Mouse (Mus musculus): ENCODE measurements around the gene Mbnl2. TPM values are rescaled to one million over a fixed set of nuclear protein-coding genes. Genes with fewer than 3 reads are reported as not detected.
"Not testable (repeated sequence)": the region's sequence is repeated elsewhere in the genome, so short reads cannot be mapped to it uniquely, and the experiment has no call there.

Mbnl2 gene
- polyA plus RNA-seq, 1 experiment from 2014 or later: 17.9 TPM

GRCm38 (mm10) chr14:120353211-120353610, 77.7 kb downstream of the Mbnl2 start:
- H3K27me3 ChIP-seq (ENCODE audit: control insufficient read depth, insufficient read depth, low read length): no peaks in the 10 kb centered on the region
- 70% methylated on average over 11 of the region's 11 CpGs for WGBS

DNA sequence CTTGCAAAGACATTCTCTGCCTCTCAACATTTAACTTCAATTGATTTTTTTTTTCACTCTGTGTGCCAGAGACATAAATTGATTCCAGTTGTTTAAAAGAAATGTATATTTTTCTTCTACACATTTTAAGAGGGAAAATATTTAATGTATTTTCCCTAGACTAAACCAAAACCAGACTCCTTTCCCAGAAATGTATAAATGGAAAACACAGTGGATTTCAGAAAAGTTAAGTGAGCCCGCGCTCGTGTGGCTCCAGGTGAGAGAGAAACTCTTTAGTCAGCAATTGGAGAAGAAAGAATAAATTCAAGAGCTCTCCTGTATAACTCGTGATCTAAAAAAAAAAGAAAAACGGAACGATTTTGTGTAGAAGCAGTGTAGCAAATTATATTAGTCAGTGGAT, 79.1 kb downstream of the Mbnl2 start:
- no peak overlapping the region for H3K9ac ChIP-seq (replicated peaks; ENCODE audit: low read depth, low read length)

More at GRCm38 (mm10) chr14:120353211-120353610, 77.7 kb downstream of the Mbnl2 start:
- Histone ChIP-seq H3K9ac (replicated peaks; ENCODE audit: low read depth, low read length) (no peak overlapping the region), H3K4me2 (ENCODE audit: low read depth, low read length) (no peak overlapping the region), H3K36me3 (ENCODE audit: control insufficient read depth, insufficient read depth, low read length) (no peaks in the 10 kb centered on the region), H3K9me3 (ENCODE audit: control insufficient read depth, low read length) (no peaks in the 10 kb centered on the region), H3K27ac (ENCODE audit: low read depth, low read length) (no peak overlapping the region), H3K4me1 (ENCODE audit: control insufficient read depth, insufficient read depth, low read length) (peaks cover 7% of the 10 kb centered on the region), H3K4me3 (ENCODE audit: low read depth, low read length) (no peak overlapping the region)
- no peak for ATAC-seq (ENCODE audit: low read depth)

DNA sequence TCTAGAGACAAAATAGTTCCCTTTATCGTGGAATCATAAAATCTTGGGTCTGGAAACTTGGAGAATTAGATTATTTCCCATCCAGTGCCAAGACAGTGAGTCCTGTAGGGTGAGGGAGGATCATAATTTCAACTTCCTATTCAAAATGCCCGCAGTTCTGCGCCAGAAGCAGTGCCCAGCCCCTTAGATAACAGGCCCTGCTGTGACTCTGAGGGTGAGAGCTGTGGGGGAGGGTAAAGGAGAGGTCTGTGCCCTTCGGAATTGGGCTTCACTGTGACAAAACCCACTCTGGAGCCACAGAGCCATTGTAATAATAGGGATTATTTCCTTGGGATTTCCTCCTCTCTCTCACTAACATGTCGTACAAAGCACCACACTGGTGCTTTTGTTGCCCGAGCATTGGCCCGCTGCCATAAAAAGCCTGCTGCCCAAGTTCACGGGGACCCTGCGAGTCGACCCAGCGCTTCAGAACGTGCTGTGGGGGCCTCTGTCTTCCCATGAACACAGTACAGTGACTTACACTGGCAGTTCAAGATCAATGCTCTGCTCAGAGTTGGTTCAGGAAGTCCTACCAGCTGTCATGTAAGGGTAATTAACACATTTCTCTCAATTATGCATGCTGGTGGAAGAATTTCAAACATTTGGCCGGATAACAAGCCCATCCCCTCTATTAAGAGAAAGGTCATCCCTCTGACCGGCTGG, 79.7 kb downstream of the Mbnl2 start:
- ATAC-seq (ENCODE audit: low read depth): peak; percentile 90; the same call in 1 of the 2 replicates
- H3K9me3 ChIP-seq (ENCODE audit: control insufficient read depth, low read length): no peaks in the 10 kb centered on the region
- 9% methylated on average over 14 of the region's 14 CpGs for WGBS
- no peak overlapping the region for H3K9ac ChIP-seq (replicated peaks; ENCODE audit: low read depth, low read length)
- H3K4me3 ChIP-seq (ENCODE audit: low read depth, low read length): no peak overlapping the region
- H3K36me3 ChIP-seq (ENCODE audit: control insufficient read depth, insufficient read depth, low read length): no peaks in the 10 kb centered on the region
- H3K4me2 ChIP-seq (ENCODE audit: low read depth, low read length): peak overlapping the region; percentile 2; the same call in 1 of the 2 replicates
- peaks cover 7% of the 10 kb centered on the region for H3K4me1 ChIP-seq (ENCODE audit: control insufficient read depth, insufficient read depth, low read length)
- peak overlapping the region; percentile 44; the same call in 1 of the 2 replicates for H3K27ac ChIP-seq (ENCODE audit: low read depth, low read length)
- H3K27me3 ChIP-seq (ENCODE audit: control insufficient read depth, insufficient read depth, low read length): no peaks in the 10 kb centered on the region

More for the DNA sequence above, 79.1 kb downstream of the Mbnl2 start:
- 71% methylated on average over 6 of the region's 6 CpGs for WGBS
- Histone ChIP-seq H3K4me3 (ENCODE audit: low read depth, low read length) (no peak overlapping the region), H3K4me1 (ENCODE audit: control insufficient read depth, insufficient read depth, low read length) (peaks cover 7% of the 10 kb centered on the region), H3K27ac (ENCODE audit: low read depth, low read length) (no peak overlapping the region), H3K36me3 (ENCODE audit: control insufficient read depth, insufficient read depth, low read length) (no peaks in the 10 kb centered on the region), H3K9me3 (ENCODE audit: control insufficient read depth, low read length) (no peaks in the 10 kb centered on the region), H3K4me2 (ENCODE audit: low read depth, low read length) (no peak overlapping the region), H3K27me3 (ENCODE audit: control insufficient read depth, insufficient read depth, low read length) (no peaks in the 10 kb centered on the region)
- no peak for ATAC-seq (ENCODE audit: low read depth)

DNA sequence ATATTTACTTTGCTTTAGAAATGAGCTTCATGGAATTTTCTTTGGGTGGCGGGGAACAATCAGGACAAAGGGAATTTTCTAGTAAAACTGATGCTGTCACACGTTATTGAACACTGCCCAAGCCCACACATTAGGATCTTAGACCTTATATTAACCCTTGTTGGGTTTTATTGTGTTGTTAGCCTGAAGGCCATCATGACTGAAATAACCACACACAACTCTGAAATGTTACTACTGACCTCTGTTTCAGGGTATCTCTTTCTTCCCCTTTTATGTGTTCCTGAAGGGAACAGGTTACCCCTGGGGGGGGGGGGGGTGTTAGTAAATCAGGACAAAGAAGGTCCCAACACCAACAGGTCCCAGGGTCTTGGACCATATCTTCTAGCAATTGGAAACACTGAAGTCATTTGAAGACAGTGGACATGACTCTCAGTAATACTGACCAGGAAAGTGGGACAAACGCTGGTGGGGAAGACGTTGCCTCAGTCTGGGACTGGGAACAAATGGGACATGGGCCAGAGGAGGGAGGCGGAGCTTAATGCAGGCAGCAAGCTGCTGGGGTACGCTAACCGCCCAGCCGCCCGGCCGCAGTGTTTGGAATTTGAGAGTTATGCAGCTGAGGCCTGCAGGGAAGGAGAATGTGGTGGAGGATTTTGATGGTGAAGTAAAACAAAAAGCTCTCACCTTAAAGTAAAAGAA, 80.4 kb downstream of the Mbnl2 start:
- no peak overlapping the region for H3K4me3 ChIP-seq (ENCODE audit: low read depth, low read length)
- no peak overlapping the region for H3K4me2 ChIP-seq (ENCODE audit: low read depth, low read length)
- H3K36me3 ChIP-seq (ENCODE audit: control insufficient read depth, insufficient read depth, low read length): no peaks in the 10 kb centered on the region
- H3K27ac ChIP-seq (ENCODE audit: low read depth, low read length): peak overlapping the region; percentile 44; the same call in 1 of the 2 replicates
- H3K4me1 ChIP-seq (ENCODE audit: control insufficient read depth, insufficient read depth, low read length): peaks cover 7% of the 10 kb centered on the region
- 70% methylated on average over 10 of the region's 10 CpGs for WGBS
- H3K9ac ChIP-seq (replicated peaks; ENCODE audit: low read depth, low read length): no peak overlapping the region
- H3K9me3 ChIP-seq (ENCODE audit: control insufficient read depth, low read length): no peaks in the 10 kb centered on the region
- peak; percentile 5; the same call in 1 of the 2 replicates for ATAC-seq (ENCODE audit: low read depth)
- no peaks in the 10 kb centered on the region for H3K27me3 ChIP-seq (ENCODE audit: control insufficient read depth, insufficient read depth, low read length)

GRCm38 (mm10) chr14:120357321-120358070, 82.0 kb downstream of the Mbnl2 start:
- Histone ChIP-seq H3K9ac (replicated peaks; ENCODE audit: low read depth, low read length) (no peak overlapping the region), H3K4me3 (ENCODE audit: low read depth, low read length) (no peak overlapping the region), H3K36me3 (ENCODE audit: control insufficient read depth, insufficient read depth, low read length) (no peaks in the 10 kb centered on the region), H3K4me2 (ENCODE audit: low read depth, low read length) (no peak overlapping the region), H3K4me1 (ENCODE audit: control insufficient read depth, insufficient read depth, low read length) (peaks cover 7% of the 10 kb centered on the region), H3K9me3 (ENCODE audit: control insufficient read depth, low read length) (no peaks in the 10 kb centered on the region), H3K27me3 (ENCODE audit: control insufficient read depth, insufficient read depth, low read length) (no peaks in the 10 kb centered on the region), H3K27ac (ENCODE audit: low read depth, low read length) (no peak overlapping the region)
- no peak for ATAC-seq (ENCODE audit: low read depth)
- WGBS: 96% methylated on average over 19 of the region's 19 CpGs

GRCm38 (mm10) chr14:120359608-120360007, 84.1 kb downstream of the Mbnl2 start:
- not testable (repeated sequence) for H3K4me3 ChIP-seq (ENCODE audit: low read depth, low read length); ATAC-seq (ENCODE audit: low read depth); H3K9ac ChIP-seq (replicated peaks; ENCODE audit: low read depth, low read length); H3K36me3 ChIP-seq (ENCODE audit: control insufficient read depth, insufficient read depth, low read length); H3K27ac ChIP-seq (ENCODE audit: low read depth, low read length); H3K4me1 ChIP-seq (ENCODE audit: control insufficient read depth, insufficient read depth, low read length); H3K4me2 ChIP-seq (ENCODE audit: low read depth, low read length); H3K9me3 ChIP-seq (ENCODE audit: control insufficient read depth, low read length); H3K27me3 ChIP-seq (ENCODE audit: control insufficient read depth, insufficient read depth, low read length)
- 99% methylated on average over 8 of the region's 8 CpGs for WGBS

- Histone ChIP-seq H3K4me1 (ENCODE audit: control insufficient read depth, insufficient read depth, low read length) (no peaks in the 10 kb centered on the region), H3K36me3 (ENCODE audit: control insufficient read depth, insufficient read depth, low read length) (no peaks in the 10 kb centered on the region), H3K4me3 (ENCODE audit: low read depth, low read length) (no peak overlapping the region), H3K27ac (ENCODE audit: low read depth, low read length) (no peak overlapping the region), H3K4me2 (ENCODE audit: low read depth, low read length) (no peak overlapping the region), H3K9me3 (ENCODE audit: control insufficient read depth, low read length) (no peaks in the 10 kb centered on the region), H3K27me3 (ENCODE audit: control insufficient read depth, insufficient read depth, low read length) (no peaks in the 10 kb centered on the region), H3K9ac (replicated peaks; ENCODE audit: low read depth, low read length) (no peak overlapping the region)
- WGBS: 69% methylated on average over 6 of the region's 6 CpGs
- no peak for ATAC-seq (ENCODE audit: low read depth)
Measured at GRCm38 (mm10) chr14:120361121-120361520, 85.7 kb downstream of the Mbnl2 start.

- no peaks in the 10 kb centered on the region for H3K36me3 ChIP-seq (ENCODE audit: control insufficient read depth, insufficient read depth, low read length)
- no peaks in the 10 kb centered on the region for H3K9me3 ChIP-seq (ENCODE audit: control insufficient read depth, low read length)
- H3K4me3 ChIP-seq (ENCODE audit: low read depth, low read length): no peak overlapping the region
- no peak overlapping the region for H3K4me2 ChIP-seq (ENCODE audit: low read depth, low read length)
- no peaks in the 10 kb centered on the region for H3K4me1 ChIP-seq (ENCODE audit: control insufficient read depth, insufficient read depth, low read length)
- no peak overlapping the region for H3K9ac ChIP-seq (replicated peaks; ENCODE audit: low read depth, low read length)
- 60% methylated on average over 8 of the region's 8 CpGs for WGBS
- peak; percentile 46; the same call in 1 of the 2 replicates for ATAC-seq (ENCODE audit: low read depth)
- no peak overlapping the region for H3K27ac ChIP-seq (ENCODE audit: low read depth, low read length)
- H3K27me3 ChIP-seq (ENCODE audit: control insufficient read depth, insufficient read depth, low read length): no peaks in the 10 kb centered on the region
Measured at GRCm38 (mm10) chr14:120362409-120362992, 87.0 kb downstream of the Mbnl2 start.

Data from neural tube, embryonic 14.5 days (tissue).